Mouse (Mus musculus) lung, postnatal 0 days (tissue): ENCODE results near the gene H2al1a.
"Not testable (repeated sequence)": the region's sequence is repeated elsewhere in the genome, so short reads cannot be mapped to it uniquely, and the experiment has no call there.

Source experiments
- CTCF ChIP-seq: IDR thresholded peaks from 2 replicates; pipeline ENCODE4 v1.5.1; 2016; ENCODE audit warnings: antibody characterized with exemption, mild to moderate bottlenecking
- EP300 ChIP-seq: IDR thresholded peaks from 2 replicates; pipeline ENCODE4 v1.6.1; 2016; ENCODE audit warnings: antibody characterized with exemption, mild to moderate bottlenecking, control low read depth

- not testable (repeated sequence) for TF ChIP-seq CTCF, EP300
Measured at GRCm38 (mm10) chrX:11302132-11302531, 3.1 kb downstream of the H2al1a start, which contains the start of gene H2al1b.
